Mouse (Mus musculus) spleen, adult 2 months (tissue): ENCODE results near the gene Osbpl10. TPM values are rescaled to one million over a fixed set of nuclear protein-coding genes. Genes with fewer than 3 reads are reported as not detected.

Experiments used
- DNase-seq, 2 experiments: peaks; one replicate each; pipeline versions ENCODE4 v3.0.0 to v3.0.0-alpha.2; 2012 to 2021; ENCODE audit warnings: low spot score in 2 of 2, low read depth in 1 of 2
- H3K27ac ChIP-seq: fragments of 200-500 bp; 2 replicates; pipeline ENCODE4 v1.5.1; 2012; ENCODE audit warnings: low read length, inconsistent platforms; ENCODE audit not compliant: insufficient read depth
- H3K27me3 ChIP-seq: fragments of 200-500 bp; 2 replicates; pipeline ENCODE4 v1.6.1; 2012; ENCODE audit warnings: mild to moderate bottlenecking, moderate library complexity, low read length, inconsistent platforms; ENCODE audit not compliant: control insufficient read depth, insufficient read depth
- H3K36me3 ChIP-seq: fragments of 200-500 bp; 2 replicates; pipeline ENCODE4 v1.6.1; 2012; ENCODE audit warnings: mild to moderate bottlenecking, low read length, inconsistent platforms; ENCODE audit not compliant: control insufficient read depth, insufficient read depth
- H3K4me1 ChIP-seq: fragments of 200-500 bp; 2 replicates; pipeline ENCODE4 v1.6.1; 2011; ENCODE audit warnings: inconsistent platforms; ENCODE audit not compliant: control insufficient read depth, insufficient read depth, insufficient read length
- H3K4me3 ChIP-seq: fragments of 200-500 bp; 2 replicates; pipeline ENCODE4 v1.5.1; 2011; ENCODE audit warnings: mild to moderate bottlenecking, inconsistent platforms; ENCODE audit not compliant: insufficient read depth, insufficient read length; ENCODE audit errors: extremely low read depth
- CTCF ChIP-seq: fragments of 200-500 bp; IDR thresholded peaks from 2 replicates; pipeline ENCODE4 v1.5.1; 2011; ENCODE audit warnings: mild to moderate bottlenecking, inconsistent platforms; ENCODE audit not compliant: insufficient read depth, insufficient read length, insufficient replicate concordance; ENCODE audit errors: extremely low read depth
- POLR2A ChIP-seq: fragments of 200-500 bp; IDR thresholded peaks from 2 replicates; pipeline ENCODE4 v1.6.1; 2011; ENCODE audit warnings: low read depth, low read length, inconsistent platforms
- WGBS: fragments of 180-500 bp; shearing (Covaris S2); methylation state at CpG from one replicate; pipeline ENCODE4 v1.1.7; 2018; 5-methylcytosine and 5-hydroxymethylcytosine counted together
- polyA plus RNA-seq: library from polyadenylated mRNA; depleted of rRNA; stranded (reverse); fragments of >200 nt; gene quantifications from 2 replicates; pipeline ENCODE4 v1.2.3, GENCODE M21; 2012

Gene Osbpl10
- polyA plus RNA-seq, 1 experiment = 0.54 TPM

- no peak overlapping the region for H3K4me3 ChIP-seq
- H3K36me3 ChIP-seq = no peaks in the 10 kb centered on the region
- H3K27ac ChIP-seq = no peak overlapping the region
- no peaks in the 10 kb centered on the region for H3K4me1 ChIP-seq
- 88% methylated on average over 2 of the region's 2 CpGs for WGBS
- no peak for DNase-seq
- TF ChIP-seq CTCF (no peak), POLR2A (no peak)
- no peaks in the 10 kb centered on the region for H3K27me3 ChIP-seq
These were observed 14.2 kb downstream of the Osbpl10 start for GRCm38 (mm10) chr9:114992528-114992927.

GRCm38 (mm10) chr9:114995250-114995649, 16.9 kb downstream of the Osbpl10 start:
- TF ChIP-seq POLR2A (no peak), CTCF (no peak)
- 92% methylated on average over 4 of the region's 4 CpGs for WGBS
- no peak for DNase-seq
- Histone ChIP-seq H3K27me3 (no peaks in the 10 kb centered on the region), H3K4me3 (no peak overlapping the region), H3K4me1 (no peaks in the 10 kb centered on the region), H3K36me3 (no peaks in the 10 kb centered on the region), H3K27ac (no peak overlapping the region)

GRCm38 (mm10) chr9:114995716-114996115, 17.3 kb downstream of the Osbpl10 start:
- H3K4me1 ChIP-seq = no peaks in the 10 kb centered on the region
- H3K27ac ChIP-seq = no peak overlapping the region
- DNase-seq = no peak
- no peaks in the 10 kb centered on the region for H3K36me3 ChIP-seq
- H3K27me3 ChIP-seq = no peaks in the 10 kb centered on the region
- no peak overlapping the region for H3K4me3 ChIP-seq
- WGBS = 87% methylated on average over 4 of the region's 4 CpGs
- no peak for TF ChIP-seq POLR2A
- no peak for TF ChIP-seq CTCF

GRCm38 (mm10) chr9:114996489-114996888, 18.1 kb downstream of the Osbpl10 start:
- no peak for DNase-seq
- no peaks in the 10 kb centered on the region; the same call in 1 of the 2 replicates for H3K27me3 ChIP-seq
- 73% methylated on average over 6 of the region's 6 CpGs for WGBS
- TF ChIP-seq CTCF (no peak), POLR2A (no peak)
- H3K27ac ChIP-seq = no peak overlapping the region
- no peaks in the 10 kb centered on the region for H3K4me1 ChIP-seq
- no peak overlapping the region for H3K4me3 ChIP-seq
- no peaks in the 10 kb centered on the region for H3K36me3 ChIP-seq

GRCm38 (mm10) chr9:114999010-114999770, 20.8 kb downstream of the Osbpl10 start:
- no peaks in the 10 kb centered on the region for H3K4me1 ChIP-seq
- H3K36me3 ChIP-seq = no peaks in the 10 kb centered on the region
- DNase-seq = no peak
- TF ChIP-seq POLR2A (no peak), CTCF (no peak)
- no peak overlapping the region for H3K27ac ChIP-seq
- WGBS = 89% methylated on average over 6 of the region's 6 CpGs
- H3K4me3 ChIP-seq = no peak overlapping the region
- no peaks in the 10 kb centered on the region; the same call in 1 of the 2 replicates for H3K27me3 ChIP-seq

- no peaks in the 10 kb centered on the region for H3K4me1 ChIP-seq
- DNase-seq = no peak
These were observed 21.4 kb downstream of the Osbpl10 start for GRCm38 (mm10) chr9:114999771-115000146.

GRCm38 (mm10) chr9:115005446-115005845, 27.1 kb downstream of the Osbpl10 start:
- Histone ChIP-seq H3K27me3 (no peaks in the 10 kb centered on the region; the same call in 1 of the 2 replicates), H3K4me1 (no peaks in the 10 kb centered on the region), H3K4me3 (no peak overlapping the region), H3K27ac (no peak overlapping the region), H3K36me3 (no peaks in the 10 kb centered on the region)
- no peak for TF ChIP-seq POLR2A
- TF ChIP-seq CTCF = no peak
- WGBS = 91% methylated on average over 10 of the region's 10 CpGs
- DNase-seq = no peak

More at GRCm38 (mm10) chr9:114999771-115000146, 21.4 kb downstream of the Osbpl10 start:
- no peak overlapping the region for H3K27ac ChIP-seq
- H3K27me3 ChIP-seq = no peaks in the 10 kb centered on the region; the same call in 1 of the 2 replicates
- WGBS = 72% methylated on average over 5 of the region's 5 CpGs
- H3K36me3 ChIP-seq = no peaks in the 10 kb centered on the region
- H3K4me3 ChIP-seq = no peak overlapping the region
- TF ChIP-seq CTCF (no peak), POLR2A (no peak)
